Mouse (Mus musculus) G1E-ER4 (cell line): ENCODE measurements around the gene Slc7a14. TPM values are rescaled to one million over a fixed set of nuclear protein-coding genes. Genes with fewer than 3 reads are reported as not detected.

Source experiments
- GATA1 ChIP-seq: IDR thresholded peaks from one replicate; pipeline ENCODE4 v1.8.0; 2012; ENCODE audit warnings: low read length, inconsistent platforms
- polyA plus RNA-seq: library from polyadenylated mRNA; stranded (reverse); fragments of >175 nt; gene quantifications from 2 replicates; pipeline ENCODE4 v1.2.3, GENCODE M21; 2012

The Slc7a14 gene
- polyA plus RNA-seq, 1 experiment: not detected

DNA sequence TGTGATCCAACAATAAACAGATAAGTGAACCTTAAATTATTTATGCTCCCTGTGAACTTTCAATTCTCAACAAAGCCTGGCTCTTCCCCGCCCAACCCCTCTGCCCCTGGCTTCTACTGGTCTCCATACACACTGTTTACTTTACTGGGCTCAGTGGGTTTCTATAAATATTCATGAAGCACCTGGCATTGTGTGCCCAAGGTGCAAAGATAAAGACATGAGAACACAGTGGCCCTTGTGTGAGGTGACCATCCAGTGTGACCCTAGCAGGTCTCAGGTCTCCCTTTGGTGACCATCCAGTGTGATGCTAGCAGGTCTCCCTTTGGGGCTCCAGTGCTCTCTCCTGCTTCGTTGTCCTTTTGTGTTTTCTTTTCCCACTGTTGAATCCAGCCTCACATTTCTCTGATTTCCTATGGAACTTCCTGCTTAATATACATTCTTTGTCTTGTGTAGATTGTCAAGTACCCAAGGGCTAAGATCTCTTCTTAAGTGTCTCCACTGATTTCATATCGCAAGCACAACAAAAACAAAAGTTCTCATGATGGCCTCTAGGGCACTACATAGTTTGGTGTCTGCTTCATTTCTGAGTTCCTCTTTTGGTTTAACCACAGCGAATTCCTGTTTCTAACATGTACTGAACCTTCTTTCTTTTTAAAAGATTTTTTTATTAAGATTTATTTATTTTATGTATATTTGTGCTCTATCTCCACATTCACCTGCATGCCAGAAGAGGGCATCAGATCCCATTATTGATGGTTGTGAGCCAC lies 40.4 kb downstream of the Slc7a14 start:
- no peak for TF ChIP-seq GATA1

DNA sequence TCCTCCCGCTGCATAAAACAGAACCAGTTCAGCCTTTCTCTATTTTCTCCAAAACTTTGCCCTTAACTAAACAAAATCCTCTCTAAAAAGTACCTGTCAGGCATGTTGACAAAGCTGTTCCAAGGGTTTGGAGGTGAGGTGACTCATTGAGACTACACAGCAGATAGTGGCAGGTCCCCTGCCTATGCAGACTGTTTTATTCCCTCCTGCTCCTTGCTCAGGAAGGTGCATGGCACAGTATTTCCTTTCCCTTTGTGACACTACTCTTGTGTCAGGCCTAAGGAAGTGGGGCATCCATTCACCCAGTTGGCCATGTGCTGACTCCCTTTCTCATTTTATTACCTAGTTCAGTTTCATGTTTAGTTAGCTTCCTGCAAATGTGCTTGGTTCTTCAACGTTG lies 42.3 kb downstream of the Slc7a14 start:
- no peak for TF ChIP-seq GATA1

DNA sequence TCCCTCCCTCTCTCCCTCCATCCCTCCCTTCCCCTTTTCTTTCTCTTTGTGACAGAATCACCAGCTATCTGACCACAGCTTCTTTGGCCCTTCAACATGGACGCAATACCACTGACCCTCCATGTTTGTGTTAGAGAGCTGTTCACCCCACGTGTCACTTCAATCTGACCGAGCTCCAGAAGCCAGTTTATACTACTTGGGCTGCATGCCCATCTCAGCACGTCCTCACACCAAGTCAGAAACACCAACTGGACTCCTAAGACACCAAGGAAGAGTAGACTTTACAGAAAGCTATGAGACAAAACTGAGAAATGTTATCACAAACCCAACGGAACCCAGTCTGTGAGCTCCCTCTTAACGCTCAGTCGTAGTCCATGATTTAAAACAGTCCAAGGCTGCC lies 43.2 kb downstream of the Slc7a14 start:
- TF ChIP-seq GATA1: no peak

DNA sequence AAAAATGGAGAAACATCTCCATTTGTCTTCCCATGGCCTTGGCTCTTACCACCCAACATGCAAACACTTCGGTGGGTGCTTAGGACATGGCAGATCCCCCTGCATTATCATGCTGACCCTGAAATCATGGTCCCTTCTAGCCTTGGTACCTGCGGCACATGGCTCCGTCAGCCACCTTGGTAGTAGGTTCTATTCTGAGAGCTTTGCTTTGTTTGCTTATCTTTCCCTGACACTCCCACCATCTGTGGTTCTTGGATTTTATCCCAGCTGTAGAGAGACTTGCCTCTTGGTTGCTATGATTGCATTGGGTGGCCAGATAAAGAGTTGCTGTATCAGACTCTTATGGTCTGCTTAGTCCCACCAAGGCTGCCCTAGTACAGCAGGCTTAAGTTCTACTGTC lies 46.6 kb downstream of the Slc7a14 start:
- TF ChIP-seq GATA1: no peak

DNA sequence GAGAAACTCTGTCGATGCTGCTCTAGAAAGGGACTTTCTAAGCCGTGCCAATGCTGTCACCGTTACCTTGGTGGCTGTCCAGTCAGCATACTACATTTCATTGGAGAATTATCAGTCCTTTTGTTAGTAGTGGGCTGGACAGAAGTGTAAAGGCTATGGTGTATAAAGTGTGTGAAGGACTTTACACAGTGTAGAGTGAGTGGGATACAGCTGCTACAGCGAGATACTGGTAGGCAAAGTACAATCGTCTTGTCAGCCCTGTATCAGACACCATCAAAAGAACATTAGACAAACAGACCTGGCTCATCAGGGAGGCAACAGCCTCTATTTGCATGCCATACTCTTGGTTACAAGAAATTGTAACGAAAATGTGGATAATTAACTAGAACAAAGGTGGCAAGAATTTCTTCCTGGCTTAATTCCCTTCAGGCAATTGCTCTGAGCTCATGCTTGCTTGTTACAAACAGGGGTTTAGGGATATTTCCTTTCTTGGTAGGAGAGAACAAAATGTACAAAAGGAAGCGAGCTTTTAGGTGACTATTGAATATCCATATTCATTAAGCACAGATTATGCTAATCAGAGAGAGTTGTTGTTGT lies 48.7 kb downstream of the Slc7a14 start:
- no peak for TF ChIP-seq GATA1

DNA sequence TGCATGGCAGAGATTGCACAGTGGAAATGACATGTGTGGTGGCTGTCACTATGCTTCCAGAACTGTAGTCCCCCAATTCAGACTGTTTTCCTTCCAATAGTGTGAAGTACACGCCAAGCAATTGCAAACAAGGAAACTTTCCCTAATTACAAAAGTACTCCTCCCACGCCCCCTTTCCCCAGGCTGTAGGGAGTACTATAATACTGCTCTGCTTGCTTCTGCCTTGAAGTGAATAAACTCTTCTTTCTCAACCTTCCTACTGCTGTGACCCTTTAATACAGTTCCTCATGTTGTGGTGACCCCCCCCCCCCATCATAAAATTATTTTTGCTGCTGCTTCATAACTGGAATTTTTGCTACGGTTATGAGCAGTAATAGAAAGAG lies 49.2 kb downstream of the Slc7a14 start:
- TF ChIP-seq GATA1: no peak

DNA sequence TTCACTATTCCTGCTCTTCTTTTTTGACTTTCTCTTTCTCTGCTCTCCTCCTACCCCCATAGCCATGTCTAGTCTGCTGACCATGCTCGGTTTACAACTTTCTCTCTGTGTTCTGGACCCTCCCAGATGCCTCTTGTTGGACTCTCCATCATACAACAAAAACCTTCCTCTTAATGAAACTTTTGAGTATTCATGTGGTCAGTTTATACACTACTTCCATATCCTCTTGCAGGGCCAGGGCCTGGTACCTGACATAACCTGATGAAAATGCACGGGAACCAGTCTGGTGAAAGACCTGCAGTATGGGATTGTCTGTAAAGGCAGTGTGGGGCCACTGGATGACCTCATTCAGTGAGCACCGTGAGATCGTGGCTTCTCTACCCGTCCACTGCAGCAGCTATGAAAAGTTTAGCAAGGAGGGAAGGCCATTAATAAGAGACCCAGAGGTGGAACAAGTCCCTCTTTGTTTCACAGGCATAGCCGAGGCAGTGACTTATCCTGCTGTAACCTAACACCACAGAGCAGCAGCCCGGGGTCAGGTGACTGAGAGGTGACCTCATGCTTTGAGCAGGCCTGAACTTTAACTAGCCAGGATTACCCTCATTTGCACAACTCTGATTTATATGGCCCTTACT lies 49.7 kb downstream of the Slc7a14 start:
- no peak for TF ChIP-seq GATA1

DNA sequence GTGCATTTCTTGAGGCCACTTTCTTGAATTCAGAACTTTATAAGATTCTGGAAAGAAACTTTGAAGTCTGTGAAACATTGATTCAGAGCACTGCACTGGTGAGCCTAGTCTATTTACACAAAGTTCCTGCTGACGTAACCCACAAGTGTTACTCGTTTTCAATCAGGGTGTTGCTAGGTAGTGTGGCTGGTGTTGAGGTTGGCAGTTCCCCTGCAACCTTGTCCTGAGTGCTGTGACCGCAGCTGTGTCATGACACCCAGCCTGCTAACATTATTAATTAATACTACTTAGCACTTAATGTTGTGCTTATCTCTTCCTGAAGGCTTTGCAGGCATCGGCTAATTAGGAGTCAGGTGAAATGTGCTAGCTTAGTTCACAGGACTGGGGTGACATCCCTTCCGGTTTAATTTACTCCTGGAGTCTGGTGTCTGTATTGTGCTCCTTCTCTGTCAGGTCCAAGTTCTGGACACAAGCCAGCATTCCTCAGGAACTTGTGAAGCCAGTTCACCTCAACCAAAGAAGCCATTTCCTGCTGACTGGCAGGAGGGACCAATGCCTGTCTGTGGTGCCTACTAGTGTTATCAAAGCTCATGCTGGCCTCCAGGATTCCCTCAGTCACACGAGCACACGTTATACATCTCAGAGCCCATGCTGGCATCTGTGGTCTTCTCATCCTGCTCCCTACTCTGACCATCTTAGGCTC lies 50.5 kb downstream of the Slc7a14 start:
- TF ChIP-seq GATA1: no peak

DNA sequence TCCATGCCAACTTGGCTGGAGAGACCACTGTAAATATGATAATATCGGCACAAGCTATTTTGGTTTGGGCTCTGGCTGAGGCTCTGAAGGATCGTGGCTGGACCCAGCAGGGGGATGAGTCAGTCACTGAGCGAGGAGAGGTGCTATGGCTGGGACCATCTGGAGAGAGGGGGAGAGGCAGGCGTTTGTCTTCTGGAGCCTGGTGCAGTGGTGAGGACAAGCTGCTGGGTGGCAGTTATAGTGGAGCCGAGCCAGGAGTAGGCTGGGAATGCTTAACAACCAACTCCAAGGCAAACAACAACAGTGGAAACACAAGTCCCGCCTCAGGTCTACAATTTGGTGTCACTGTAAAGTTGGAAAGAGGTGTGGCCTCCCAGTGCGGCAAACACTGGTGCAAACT lies 55.8 kb downstream of the Slc7a14 start:
- TF ChIP-seq GATA1: no peak

DNA sequence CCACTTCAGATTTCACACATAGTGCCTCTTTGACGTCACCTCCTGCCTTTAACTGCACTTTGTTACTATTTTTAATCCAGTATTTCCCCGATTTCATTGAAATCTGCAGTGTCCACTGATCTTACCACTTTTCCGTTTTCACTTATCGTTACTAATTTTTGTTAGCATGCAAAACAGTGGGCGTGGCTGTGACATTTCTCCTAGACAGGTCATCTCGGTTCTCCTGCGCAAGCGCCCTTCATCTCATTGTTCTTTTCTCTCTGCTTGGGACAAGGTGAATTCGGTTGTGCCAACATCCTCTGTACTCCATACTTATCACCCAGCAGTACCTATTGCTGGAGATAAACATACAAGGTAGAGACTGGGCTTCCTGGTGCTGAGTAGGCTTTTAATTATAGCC lies 56.3 kb downstream of the Slc7a14 start:
- TF ChIP-seq GATA1: no peak

DNA sequence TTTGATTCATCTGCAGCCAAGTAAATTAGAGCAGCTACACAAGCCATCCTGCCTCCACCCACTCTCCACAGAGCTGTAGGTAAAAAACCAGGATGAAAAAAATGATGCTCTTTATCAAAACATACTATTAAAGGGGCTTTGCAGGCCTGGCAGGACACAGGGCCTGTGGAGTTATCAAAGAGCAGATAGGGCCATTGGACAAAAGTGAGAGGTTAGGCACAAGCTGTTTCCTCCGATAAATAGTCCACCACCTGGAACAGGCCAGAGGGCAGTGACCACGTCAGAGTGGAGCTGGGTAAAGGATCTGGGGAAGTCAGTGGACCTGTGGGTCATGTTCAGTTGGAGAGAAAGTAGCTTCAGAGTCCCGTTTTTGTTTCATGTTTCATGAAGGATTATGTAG lies 57.6 kb downstream of the Slc7a14 start:
- no peak for TF ChIP-seq GATA1

DNA sequence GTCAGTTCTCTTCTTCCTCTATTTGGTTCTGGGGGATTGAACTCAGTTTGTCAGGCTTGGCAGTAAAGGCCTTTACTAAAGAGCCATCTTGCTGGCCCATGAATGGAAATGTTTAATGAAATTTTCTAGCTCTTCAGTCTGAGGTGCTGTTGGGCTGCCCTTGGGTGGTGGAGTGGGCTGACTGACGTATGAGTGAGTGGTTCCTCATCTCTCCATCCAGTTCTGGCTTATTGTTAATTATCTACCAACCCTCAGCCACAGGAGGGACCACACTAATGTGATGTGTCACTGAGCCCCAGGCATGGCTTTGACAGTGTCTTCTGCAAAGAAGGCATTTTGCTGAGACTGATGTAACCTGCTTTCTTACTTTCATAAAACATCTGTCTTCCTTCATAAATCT lies 66.7 kb downstream of the Slc7a14 start:
- TF ChIP-seq GATA1: no peak

DNA sequence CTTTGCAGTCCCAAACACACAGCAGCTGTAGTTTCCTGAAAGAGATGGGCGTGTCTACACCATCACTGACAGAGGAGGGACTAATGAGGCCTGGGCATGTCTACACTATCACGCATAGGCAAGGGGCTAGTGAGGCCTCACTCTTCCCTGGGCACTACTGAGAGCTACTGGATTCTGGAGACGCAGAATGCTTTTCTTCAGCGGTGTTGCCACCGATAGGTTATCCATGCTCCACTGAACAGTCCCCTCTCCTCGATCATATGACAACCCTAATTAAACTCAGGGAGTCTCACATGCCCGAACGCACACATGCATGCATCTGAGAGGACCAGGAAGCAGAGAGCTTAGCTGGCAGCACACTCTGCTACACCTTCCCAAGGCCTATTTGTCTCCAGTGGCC lies 69.3 kb downstream of the Slc7a14 start:
- TF ChIP-seq GATA1: no peak

DNA sequence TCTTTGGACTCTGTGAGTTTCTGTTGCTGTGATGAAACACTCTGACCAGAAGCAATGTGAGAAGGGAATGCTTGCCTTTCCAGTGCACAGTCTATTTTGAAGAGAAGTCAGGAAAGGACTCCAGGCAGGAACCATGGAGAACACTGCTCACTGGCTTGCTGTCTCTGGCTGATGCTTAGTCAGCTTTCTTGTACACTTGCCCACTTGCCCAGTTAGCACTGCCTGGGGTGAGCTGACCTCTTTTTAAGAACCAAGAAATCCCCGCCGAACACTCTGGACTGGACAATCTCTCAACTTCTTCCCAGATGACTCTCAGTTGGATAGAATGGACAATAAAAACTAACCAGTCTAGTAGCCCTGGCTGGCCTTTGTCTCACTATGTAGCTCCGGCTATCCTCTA lies 70.5 kb downstream of the Slc7a14 start:
- no peak for TF ChIP-seq GATA1

DNA sequence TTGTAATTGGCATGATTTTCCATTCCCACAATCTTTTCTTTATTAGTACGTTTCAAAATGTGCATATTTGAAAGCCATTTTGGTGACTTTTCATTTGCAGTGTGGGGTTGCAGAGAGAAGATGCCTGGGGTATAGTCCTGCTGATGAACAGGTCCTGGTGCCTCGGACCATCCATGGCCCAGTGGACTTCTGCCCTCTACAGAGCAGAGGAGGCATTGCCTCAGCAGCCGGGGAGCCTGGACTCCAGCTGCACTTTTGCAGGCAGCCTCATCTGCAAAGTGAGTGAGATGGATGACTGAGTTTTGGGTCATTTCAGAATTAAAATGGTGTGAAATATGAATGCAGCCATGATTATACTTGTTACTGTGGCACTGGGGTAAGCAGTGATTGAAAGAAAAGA lies 72.2 kb downstream of the Slc7a14 start:
- TF ChIP-seq GATA1: no peak

DNA sequence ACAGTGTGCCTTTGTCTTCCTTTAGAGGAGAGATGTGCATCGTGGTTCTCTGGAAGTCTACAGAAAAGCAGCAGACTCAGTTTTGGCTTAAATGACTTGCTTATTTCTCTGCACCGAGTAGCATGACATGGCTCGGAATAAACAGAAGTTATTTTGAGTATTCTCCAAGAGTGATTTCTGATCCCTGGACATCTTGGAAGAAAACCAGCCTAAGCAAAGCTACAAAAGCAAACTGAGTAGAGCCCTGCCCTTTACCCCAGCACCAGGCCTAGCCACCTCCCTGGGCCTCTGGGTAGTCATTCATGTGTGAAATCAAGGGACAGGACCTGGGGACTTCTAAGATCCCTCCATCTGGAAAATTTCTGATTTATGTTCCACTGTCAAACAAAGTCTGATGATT lies 74.0 kb downstream of the Slc7a14 start:
- TF ChIP-seq GATA1: no peak
